Mouse (Mus musculus) adipocyte (in vitro differentiated cells): ENCODE measurements at regions not wholly inside any gene's neighbourhood (a gene's known extent, or its start where the extent isn't known, plus 50 kb on each side); places are given as distances from the start of the nearest gene placed in this dataset.

Experiments used
- DNase-seq: peaks from one replicate; pipeline ENCODE4 v3.0.0-alpha.2; 2016; ENCODE audit warnings: low spot score

- no peak for DNase-seq
Measured at GRCm38 (mm10) chr6:96053476-96053875, 59.5 kb upstream of the Fam19a1 start.

- no peak for DNase-seq
Measured at GRCm38 (mm10) chr6:96057011-96057410, 55.9 kb upstream of the Fam19a1 start.

- no peak for DNase-seq
Measured at GRCm38 (mm10) chr6:96057575-96058159, 55.3 kb upstream of the Fam19a1 start.

- no peak for DNase-seq
Measured at GRCm38 (mm10) chr6:96061979-96062378, 51.0 kb upstream of the Fam19a1 start.
